Mouse (Mus musculus): Measurements from ENCODE around the gene Vmn2r99.

The Vmn2r99 gene

GRCm38 (mm10) chr17:19361649-19362048 is at the start of gene Vmn2r99:
Gene Vmn2r99 (plus strand): TSS chr17:19361949.
- no peak for DNase-seq (ENCODE audit: inconsistent ontology term)

- no peak for DNase-seq (ENCODE audit: inconsistent ontology term)
These were observed 75.9 kb downstream of the Vmn2r99 start for GRCm38 (mm10) chr17:19437623-19438022.

- DNase-seq (ENCODE audit: inconsistent ontology term): no peak
These were observed 83.2 kb downstream of the Vmn2r99 start for GRCm38 (mm10) chr17:19444932-19445331.
